Mouse (Mus musculus) heart, adult 18-20 months (tissue): ENCODE results near the gene Il4i1. TPM values are rescaled to one million over a fixed set of nuclear protein-coding genes. Genes with fewer than 3 reads are reported as not detected.

Experiments
- DNase-seq, 2 experiments: peaks; one replicate each; pipeline ENCODE4 v3.0.0; 2021 to 2022; ENCODE audit warnings: mixed read lengths in 1 of 2
- total RNA-seq, 2 experiments: library from RNA; stranded (reverse); gene quantifications; 2 replicates each; pipeline ENCODE4 v1.2.3; 2021

The Il4i1 gene
- total RNA-seq, 2 experiments from 2014 or later, result 0.62 to 4.8 TPM

DNA sequence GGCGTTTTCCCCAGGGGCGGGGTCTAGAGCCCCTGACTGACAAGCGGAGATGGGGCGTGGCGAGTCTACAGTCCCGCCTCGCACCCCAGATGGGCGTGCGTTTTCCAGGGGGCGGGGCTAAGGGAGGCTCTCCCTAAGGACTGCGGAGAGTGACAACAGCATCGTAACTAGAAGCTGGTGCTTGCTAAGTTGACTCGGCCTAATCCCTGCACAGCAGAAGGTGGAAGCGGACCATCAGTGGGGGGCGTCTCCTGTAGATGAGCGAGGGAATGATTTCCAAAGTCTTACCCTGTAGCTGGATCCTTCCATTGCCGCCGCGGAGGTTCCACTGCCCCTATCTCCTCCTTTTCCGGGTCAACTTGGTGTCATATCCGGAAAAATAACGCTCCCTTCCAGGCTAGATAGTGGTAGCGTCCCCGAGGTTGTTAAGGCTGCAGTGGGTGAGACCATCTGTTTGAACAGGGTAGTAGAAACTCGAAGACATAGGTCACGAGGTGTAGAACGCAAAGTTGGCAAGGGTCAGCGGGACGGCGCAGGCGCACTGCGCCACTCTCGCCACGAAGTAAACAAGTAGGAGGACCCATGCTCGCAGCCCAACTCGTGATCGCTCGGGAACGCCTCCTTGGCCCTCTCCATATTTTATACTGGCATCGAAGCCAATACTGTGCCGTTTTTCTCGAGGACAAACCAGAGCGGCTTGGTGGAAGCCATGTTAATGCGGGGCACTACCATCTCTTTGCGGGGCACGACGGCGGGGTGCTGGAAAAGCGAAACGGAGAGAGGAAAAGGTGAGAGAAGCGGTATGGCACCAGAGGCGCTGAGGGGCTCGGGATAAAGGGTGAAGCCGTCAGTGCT is 32.6 kb downstream of the Il4i1 start, which contains the start of the genes Akt1s1 and Tbc1d17:
Akt1s1 (plus strand) TSS at position 431 of the 855 bp plus-strand sequence.
Tbc1d17 (minus strand) TSS at position 519 of the 855 bp plus-strand sequence.
- DNase-seq, result peak; percentile 99 to 100

GRCm38 (mm10) chr7:44849416-44850111 is 33.4 kb downstream of the Il4i1 start:
- DNase-seq, result peak; percentile 94 to 95

- DNase-seq, result peak; percentile 84
These were observed 34.0 kb downstream of the Il4i1 start for GRCm38 (mm10) chr7:44850146-44850545.

DNA sequence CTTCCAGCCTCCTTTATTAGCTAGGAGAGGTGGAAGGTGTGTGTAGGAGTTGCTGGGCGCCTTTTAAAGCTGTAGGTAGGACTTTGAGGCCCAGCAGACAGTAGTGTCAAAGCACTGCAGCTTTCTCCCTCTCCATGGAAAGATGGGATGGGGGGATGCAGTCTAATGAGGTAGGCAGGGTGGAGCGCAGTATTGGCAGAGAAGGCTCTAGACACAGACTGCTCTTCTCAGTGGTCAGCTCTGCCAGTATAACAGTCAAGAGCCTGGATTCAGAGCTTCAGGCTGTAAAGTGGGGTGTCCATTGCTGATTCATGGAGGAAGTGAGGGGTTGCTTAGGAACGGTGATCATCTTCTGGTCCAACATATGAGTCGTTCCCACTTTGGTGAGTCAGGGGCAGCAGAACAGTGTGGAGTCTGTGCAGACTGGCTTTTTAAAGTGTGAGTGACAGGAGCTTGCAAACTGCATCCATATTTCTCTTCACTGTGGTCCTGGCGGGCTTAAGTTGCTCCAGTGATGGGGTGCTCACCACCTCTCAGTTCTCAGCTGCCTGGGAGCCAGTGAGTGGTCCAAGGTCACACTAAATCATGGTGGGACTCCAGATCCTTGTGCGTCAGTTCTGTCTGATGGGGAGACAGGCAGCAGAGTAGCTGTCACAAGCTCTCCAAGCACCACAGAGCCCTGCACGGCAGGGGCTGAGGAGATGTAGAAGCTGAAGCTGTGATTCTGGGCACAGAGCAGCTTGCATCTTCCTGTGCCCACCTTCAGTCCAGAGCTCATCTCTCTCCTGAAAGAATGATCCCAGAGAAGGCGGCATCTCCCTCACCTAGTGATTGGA is 34.8 kb downstream of the Il4i1 start:
- DNase-seq, result no peak

DNA sequence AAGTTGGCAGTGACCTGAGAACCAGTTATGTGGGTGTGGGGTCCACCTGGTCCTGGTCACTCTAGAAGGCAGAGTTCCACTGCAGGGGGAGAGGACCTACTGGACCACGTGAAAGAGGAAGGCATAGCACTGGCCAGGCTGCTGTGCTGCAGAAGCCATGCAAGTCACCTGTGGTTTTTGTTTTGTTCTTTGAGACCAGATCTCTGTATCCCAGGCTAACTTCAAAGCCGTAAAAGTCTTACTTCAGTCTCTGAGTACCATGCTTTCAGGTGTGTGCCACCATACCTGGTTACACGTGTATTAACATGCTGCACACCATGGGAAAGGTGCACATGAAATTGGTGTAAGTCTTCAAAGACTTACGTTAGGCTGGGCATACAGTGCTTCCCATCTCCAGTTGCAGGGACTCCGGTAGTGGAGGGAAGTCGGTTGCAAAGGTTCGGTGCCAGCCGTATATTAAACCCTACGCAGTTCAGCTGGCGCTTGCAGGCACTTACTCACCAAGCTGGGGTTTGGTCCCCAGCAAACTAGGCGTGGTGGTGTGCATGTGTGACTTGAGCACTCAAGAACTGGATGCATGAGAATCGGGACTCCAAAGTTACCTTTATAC is 35.5 kb downstream of the Il4i1 start:
- no peak for DNase-seq

- DNase-seq, result no peak
These were observed 36.3 kb downstream of the Il4i1 start for GRCm38 (mm10) chr7:44852259-44853027.

DNA sequence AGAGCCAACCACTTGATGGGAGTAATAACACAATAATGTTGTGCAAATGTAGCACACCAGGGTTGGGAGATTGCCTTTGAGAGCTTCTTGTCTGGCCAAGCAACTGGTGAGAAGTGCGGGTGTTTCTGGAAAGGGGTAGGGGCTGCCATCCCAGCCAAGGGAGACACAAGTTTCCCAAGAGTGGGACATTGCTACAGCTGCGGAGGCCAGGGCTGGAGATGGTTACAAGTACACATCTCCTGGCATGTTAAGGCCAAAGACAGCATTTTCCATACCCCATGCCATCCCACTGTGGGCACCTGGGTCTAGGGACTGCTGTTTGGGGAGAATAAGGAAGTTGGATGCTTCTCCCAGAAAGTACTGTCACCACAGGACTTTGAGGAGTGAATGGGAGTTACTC is 36.9 kb downstream of the Il4i1 start:
- no peak for DNase-seq

DNA sequence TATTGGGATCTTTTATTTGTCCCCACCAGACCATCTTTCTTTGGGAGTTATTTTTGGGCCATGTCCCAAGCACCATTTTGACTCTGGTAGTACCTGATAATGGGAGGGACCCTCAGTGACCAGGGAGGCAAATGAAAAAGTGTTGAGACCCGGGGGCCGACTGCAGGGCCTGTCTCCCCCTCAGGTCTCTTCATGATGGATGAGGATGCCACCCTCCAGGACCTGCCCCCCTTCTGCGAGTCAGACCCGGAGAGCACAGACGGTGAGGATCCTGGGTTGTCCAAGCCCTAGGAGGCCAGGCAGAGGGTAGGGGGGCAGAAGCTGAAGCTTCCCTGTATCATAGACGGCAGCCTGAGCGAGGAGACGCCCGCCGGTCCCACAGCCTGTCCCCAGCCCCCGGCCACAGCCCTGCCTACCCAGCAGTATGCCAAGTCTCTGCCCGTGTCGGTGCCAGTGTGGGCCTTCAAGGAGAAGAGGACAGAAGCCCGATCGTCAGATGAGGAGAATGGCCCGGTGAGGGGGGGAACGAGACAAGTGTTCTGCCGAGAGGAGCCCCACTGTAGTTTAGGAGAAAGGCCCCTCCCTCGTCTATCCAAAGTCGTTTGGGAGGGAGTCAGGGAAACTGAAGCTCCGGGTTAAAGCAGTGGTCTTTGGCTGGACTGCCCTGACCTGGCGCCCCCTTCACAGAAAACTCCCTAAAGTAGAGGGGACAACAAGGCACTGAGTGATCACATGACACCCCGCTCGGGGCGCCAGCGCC is 37.6 kb downstream of the Il4i1 start:
- DNase-seq, result no peak

DNA sequence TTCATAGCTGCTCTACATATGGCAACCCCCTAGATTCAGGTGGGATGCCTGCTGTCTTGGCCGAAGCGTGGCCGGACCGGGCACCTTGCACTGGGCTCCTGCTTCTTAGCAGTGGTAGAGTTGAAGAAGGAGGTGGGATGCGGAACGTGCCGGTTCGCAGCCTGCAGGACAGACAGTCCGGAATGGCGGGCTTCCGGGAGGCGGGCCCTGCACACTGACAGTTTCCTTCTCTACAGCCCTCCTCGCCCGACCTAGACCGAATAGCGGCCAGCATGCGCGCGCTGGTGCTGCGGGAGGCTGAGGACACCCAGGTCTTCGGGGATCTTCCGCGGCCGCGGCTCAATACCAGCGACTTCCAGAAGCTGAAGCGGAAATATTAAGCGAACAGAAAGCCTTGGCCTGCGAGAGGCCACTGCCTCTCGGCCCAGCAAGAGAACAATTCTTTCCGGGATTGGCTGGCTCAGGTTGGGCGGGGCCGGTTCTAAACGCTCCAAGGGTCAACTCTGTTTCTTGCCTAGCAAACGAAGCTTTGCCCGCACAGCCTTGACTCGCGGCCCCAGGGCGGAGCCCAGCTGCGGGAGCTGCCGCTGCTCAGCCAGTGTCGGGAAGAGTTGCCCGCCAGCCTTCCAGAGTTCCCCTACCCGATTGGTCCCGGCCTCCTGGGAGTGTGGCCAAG is 38.3 kb downstream of the Il4i1 start:
- peak; percentile 93 to 94 for DNase-seq

DNA sequence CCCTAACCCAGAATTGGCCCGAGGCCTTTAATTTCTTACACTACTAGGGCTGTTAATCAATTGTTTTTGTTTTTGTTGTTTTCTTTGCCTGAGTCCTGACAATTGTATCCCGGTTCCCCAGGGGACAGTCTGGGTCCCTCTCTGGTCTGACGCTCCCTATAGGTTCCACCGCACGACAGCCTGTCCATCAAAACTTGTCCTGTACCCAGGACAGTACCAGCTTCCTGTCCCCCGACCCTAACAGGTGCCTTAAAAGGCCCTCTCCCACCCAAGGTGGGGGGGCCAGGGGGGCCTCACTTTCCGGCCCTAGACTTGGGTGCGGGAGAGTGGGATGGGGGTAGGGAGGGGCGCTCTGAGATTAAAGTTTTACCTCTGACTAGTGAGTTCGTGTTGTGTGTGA is 38.8 kb downstream of the Il4i1 start:
- DNase-seq, result no peak

DNA sequence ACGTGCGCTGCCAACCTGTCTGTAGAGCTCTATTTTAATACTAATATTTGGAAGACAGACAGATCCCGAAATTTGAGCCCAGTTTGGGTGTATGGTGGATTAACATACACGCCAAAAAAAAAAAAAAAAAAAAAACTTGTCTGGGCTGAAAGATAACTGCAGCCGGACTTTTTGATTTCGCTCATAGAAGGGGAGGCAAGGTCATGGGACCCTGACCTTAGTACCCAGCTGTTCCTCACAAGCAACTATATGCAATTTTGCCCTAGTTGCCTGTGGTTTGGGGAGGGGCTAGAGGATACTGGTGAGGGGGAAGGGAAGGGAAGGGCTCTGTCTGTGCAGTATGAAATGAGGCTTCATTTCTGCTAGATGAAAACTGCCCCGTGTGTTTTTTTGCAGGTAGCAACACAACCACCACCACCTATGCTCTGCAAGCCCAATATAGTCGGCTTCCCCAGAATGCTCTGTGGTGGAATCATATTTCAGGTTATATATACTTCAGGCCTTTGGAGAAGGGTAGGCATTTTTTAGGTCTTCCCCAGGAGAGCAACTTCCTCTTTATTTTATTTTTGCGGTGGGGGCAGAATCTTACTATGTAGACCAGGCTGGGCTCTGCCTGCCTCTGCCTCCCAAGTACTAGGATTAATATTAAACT is 40.2 kb downstream of the Il4i1 start:
- no peak for DNase-seq

- peak; percentile 88 to 93 for DNase-seq
These were observed 40.9 kb downstream of the Il4i1 start, which contains the start of gene Pnkp for GRCm38 (mm10) chr7:44857042-44857552. Gene Pnkp (plus strand): TSS chr7:44857139.

DNA sequence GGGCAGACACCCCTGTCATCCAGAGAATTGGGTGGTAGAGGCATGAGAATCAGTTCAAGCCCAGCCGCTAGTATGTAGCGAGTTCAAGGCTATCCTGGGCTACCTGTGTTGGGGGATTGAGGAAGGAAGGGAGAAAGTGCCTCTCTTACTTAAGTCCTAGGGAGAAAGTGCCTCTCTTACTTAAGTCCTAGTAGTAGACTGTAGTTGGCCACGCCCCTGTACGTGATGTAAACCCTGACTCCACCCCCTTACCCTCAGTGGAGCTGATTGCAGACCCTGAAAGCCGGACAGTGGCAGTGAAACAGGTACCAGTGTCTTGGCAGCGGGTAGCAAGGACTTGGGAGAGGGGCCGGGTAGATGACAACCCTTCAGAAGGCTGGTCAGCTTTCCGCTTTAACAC is 41.7 kb downstream of the Il4i1 start:
- DNase-seq, result peak in 1 of 2 experiments; percentile 48

GRCm38 (mm10) chr7:44859896-44860295 is 43.7 kb downstream of the Il4i1 start:
- DNase-seq, result no peak

DNA sequence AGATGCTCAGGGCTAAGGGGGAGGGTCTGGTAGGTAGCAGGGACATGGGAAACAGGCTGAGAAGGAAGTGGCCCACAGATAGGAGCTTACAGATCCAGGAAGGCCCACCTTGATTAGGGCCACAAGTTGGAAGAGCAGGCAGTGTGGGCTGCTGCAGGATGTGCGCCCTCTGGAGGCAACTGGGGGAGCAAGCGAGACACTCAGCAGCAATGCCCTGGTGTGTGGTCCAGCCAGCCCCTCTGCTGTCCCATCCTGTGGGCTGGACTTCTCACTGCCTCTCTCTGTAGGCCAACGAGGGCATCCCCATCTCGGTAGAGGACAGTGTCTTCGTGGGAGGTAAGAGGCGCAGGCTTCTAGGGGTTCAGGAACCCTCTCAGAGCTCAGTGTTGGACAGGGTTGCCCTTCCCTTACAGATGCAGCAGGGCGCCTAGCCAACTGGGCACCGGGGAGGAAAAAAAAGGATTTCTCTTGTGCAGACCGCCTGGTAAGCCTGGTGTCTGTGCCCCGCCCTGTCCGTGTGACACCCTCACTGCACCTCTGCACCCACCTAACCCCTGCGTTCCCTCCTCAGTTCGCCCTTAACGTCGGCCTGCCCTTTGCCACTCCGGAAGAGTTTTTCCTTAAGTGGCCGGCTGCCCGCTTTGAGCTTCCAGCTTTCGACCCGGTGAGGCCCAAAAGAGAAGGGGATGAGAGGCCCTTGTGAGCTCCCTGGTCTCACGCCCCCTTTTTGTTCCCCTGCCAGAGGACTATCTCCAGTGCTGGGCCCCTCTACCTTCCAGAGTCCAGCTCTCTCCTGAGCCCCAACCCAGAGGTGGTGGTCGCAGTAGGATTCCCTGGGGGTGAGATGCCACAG is 44.6 kb downstream of the Il4i1 start:
- peak in 1 of 2 experiments; percentile 79 for DNase-seq

GRCm38 (mm10) chr7:44861429-44861816 is 45.2 kb downstream of the Il4i1 start:
- no peak for DNase-seq

GRCm38 (mm10) chr7:44862434-44862833 is 46.2 kb downstream of the Il4i1 start:
- DNase-seq, result no peak

DNA sequence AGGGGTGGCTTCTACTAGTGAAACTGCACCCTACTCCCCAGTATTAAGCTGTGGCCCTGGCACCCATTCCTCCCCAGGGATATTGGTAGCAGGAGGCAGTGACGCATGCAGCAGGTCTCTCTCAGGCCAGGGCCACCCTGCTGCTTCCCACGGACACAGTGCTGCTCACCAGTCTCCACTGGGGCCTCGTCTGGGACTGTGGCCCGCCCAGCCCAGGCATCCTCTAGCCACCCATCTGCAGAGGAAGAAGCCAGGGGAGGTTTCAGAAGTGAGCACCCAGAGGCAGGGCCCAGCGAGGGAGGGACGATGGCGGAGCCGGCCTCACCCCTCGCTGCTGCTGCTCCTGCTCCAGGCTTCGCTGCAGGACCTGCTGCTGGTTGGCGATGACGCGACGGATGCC is 47.0 kb downstream of the Il4i1 start:
- no peak for DNase-seq
